Mouse (Mus musculus) midbrain, embryonic 14.5 days (tissue): ENCODE measurements around the gene Eps8. TPM values are rescaled to one million over a fixed set of nuclear protein-coding genes. Genes with fewer than 3 reads are reported as not detected.

Experiments
- ATAC-seq: fragments of 200-750 bp; cut with Nextera tagmentation; 2 replicates; pipeline ENCODE4 v1.8.0; 2017; ENCODE audit warnings: moderate number of reproducible peaks, moderate library complexity; ENCODE audit not compliant: low FRiP score, low TSS enrichment
- DNase-seq: peaks from one replicate; pipeline ENCODE4 v3.0.0-alpha.2; 2015
- H3K27ac ChIP-seq: fragments of 300-500 bp; sonication (generic); replicated peaks from 2 replicates; pipeline ENCODE4 v1.5.1; 2014; ENCODE audit warnings: mild to moderate bottlenecking, low read depth, low read length, moderate library complexity
- H3K27me3 ChIP-seq: fragments of 300-500 bp; sonication (generic); 2 replicates; pipeline ENCODE4 v1.6.1; 2014; ENCODE audit warnings: low read length, control low read depth, mixed read lengths; ENCODE audit not compliant: control insufficient read depth, insufficient read depth
- H3K36me3 ChIP-seq: fragments of 300-500 bp; sonication (generic); 2 replicates; pipeline ENCODE4 v1.6.1; 2014; ENCODE audit warnings: low read length, control low read depth; ENCODE audit not compliant: control insufficient read depth, insufficient read depth
- H3K4me1 ChIP-seq: fragments of 300-500 bp; sonication (generic); 2 replicates; pipeline ENCODE4 v1.6.1; 2014; ENCODE audit warnings: mild to moderate bottlenecking, antibody characterized with exemption, low read length, control low read depth; ENCODE audit not compliant: control insufficient read depth, insufficient read depth
- H3K4me2 ChIP-seq: fragments of 300-500 bp; sonication (generic); 2 replicates; pipeline ENCODE4 v1.6.1; 2014; ENCODE audit warnings: mild to moderate bottlenecking, low read length, moderate library complexity
- H3K4me3 ChIP-seq: fragments of 300-500 bp; sonication (generic); replicated peaks from 2 replicates; pipeline ENCODE4 v1.5.1; 2014; ENCODE audit warnings: low read depth, low read length
- H3K9ac ChIP-seq: fragments of 300-500 bp; sonication (generic); replicated peaks from 2 replicates; pipeline ENCODE4 v1.6.1; 2014; ENCODE audit warnings: mild to moderate bottlenecking, low read length, moderate library complexity
- H3K9me3 ChIP-seq: fragments of 300-500 bp; sonication (generic); 2 replicates; pipeline ENCODE4 v1.6.1; 2016; ENCODE audit warnings: low read length, control low read depth, mixed read lengths; ENCODE audit not compliant: control insufficient read depth
- WGBS: fragments of 180-500 bp; shearing (Covaris S2); extraction: QIAGEN DNeasy Blood & Tissue Kit; methylation state at CpG from one replicate; pipeline ENCODE4 v1.1.7; 2014; 5-methylcytosine and 5-hydroxymethylcytosine counted together
- polyA plus RNA-seq: library from polyadenylated mRNA; unstranded; fragments of >200 nt; fragmentation: Nextera tagmentation; extraction: Ambion mirVana; gene quantifications from 2 replicates; pipeline ENCODE4 v1.2.1, GENCODE M21; 2014

Eps8 gene
- polyA plus RNA-seq, 1 experiment from 2014 or later = 19.2 TPM

DNA sequence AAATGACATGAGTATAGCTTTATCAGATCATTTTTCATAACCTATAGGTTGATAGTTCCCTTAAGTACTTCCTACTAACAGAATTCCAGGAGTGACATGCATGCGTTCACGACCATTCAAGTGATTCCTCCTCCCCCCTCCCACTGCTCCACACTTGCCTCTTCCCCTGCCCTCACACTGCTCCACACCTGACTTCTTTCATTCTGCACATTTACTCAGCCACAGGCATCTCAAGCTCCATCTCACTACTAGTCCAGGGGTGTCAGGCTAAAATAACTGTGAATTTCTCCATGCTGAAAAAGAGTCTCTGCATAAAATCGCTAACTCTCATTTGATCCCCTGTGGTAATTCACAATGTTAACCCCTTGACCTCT lies 65.4 kb downstream of the Eps8 start:
- no peak overlapping the region for H3K4me3 ChIP-seq
- H3K27ac ChIP-seq = no peak overlapping the region
- H3K4me1 ChIP-seq = no peaks in the 10 kb centered on the region
- no peaks in the 10 kb centered on the region for H3K36me3 ChIP-seq
- ATAC-seq = no peak
- 86% methylated on average over 3 of the region's 3 CpGs for WGBS
- no peak overlapping the region for H3K9ac ChIP-seq
- H3K4me2 ChIP-seq = no peak overlapping the region
- DNase-seq = no peak
- no peaks in the 10 kb centered on the region for H3K9me3 ChIP-seq
- H3K27me3 ChIP-seq = no peaks in the 10 kb centered on the region

DNA sequence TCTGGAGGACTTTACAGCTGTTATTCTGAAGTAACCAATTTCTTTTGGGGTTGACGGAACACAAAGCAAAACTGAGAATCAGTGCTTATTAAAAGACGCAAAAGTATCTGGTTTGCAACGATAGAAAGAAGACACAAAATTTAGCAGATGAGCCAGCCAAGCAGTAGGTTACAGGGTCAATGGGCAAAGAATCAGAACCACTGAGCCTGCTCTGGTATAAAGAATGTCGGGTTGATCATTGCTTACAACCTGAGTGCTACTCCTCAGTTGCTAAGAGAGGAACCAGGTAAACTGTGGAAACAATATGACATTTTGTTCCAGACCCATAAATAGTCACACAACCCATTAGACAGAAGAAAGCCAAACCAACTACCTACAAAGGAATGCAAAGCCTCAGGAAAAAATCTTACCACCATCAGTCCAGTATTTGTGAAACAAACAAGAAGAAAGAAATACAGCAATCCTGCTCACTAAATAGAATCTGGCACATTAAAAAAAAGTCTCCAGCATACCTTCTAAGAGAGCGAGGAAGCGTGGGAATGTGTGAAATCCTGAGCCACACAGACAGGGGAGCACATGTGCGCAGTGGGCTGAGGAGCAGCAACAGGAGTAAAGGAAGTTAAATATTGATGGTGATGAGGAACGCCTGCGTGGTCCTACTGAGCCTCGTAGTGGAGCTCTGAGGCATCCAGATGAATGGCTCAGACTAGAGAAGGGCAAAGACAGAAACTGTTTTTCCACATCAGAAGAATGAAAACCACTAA lies 66.0 kb downstream of the Eps8 start:
- Histone ChIP-seq H3K27ac (no peak overlapping the region), H3K4me3 (no peak overlapping the region), H3K9ac (no peak overlapping the region), H3K4me2 (no peak overlapping the region), H3K36me3 (no peaks in the 10 kb centered on the region), H3K27me3 (no peaks in the 10 kb centered on the region), H3K9me3 (no peaks in the 10 kb centered on the region), H3K4me1 (no peaks in the 10 kb centered on the region)
- ATAC-seq = no peak
- DNase-seq = no peak
- WGBS = 92% methylated on average over 10 of the region's 10 CpGs

DNA sequence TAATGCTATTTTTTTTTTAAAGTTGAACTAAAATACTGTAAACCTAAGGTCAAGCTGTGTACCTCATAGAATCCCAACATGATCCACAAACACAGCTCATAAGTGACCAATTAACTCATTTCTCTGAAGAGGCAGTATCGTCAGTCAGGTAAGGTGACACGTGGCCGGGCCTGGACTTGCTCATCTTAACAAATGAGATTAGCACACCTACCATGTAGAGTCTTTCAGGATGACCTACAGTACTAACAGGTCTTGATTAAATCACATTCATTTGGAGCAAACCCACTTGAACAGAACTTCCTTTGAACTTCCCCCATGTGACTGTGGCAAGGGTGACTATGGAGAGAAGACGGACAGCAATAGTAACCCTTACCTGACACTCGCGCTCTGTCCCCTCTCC lies 66.8 kb downstream of the Eps8 start:
- H3K4me1 ChIP-seq = no peaks in the 10 kb centered on the region
- no peak overlapping the region for H3K4me3 ChIP-seq
- DNase-seq (no peak), ATAC-seq (no peak)
- H3K9ac ChIP-seq = no peak overlapping the region
- no peak overlapping the region for H3K4me2 ChIP-seq
- 91% methylated on average over 6 of the region's 6 CpGs for WGBS
- no peaks in the 10 kb centered on the region for H3K27me3 ChIP-seq
- no peaks in the 10 kb centered on the region for H3K36me3 ChIP-seq
- H3K9me3 ChIP-seq = no peaks in the 10 kb centered on the region
- H3K27ac ChIP-seq = no peak overlapping the region

DNA sequence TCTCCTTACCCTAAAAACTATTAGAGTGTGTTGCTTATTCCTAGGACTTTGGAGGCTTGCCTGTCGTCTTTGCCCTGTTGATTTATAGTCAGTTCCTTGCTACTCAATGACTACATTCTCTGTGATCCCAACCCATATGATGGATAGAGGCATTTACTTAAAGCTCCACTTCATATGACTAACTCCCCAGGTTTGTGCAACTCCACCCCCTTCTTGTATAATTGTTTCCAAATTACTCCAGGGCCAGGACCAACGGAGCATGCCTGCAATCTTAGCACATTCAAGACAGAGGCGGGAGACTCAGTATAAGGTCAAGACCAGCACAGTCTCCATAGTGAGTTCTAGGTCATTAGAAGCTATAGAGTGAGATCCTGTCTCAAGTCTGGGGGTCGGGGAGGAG lies 69.4 kb downstream of the Eps8 start:
- DNase-seq = no peak
- no peak overlapping the region for H3K27ac ChIP-seq
- no peak overlapping the region for H3K4me3 ChIP-seq
- no peak overlapping the region for H3K9ac ChIP-seq
- no peak for ATAC-seq
- H3K27me3 ChIP-seq = no peaks in the 10 kb centered on the region
- no peak overlapping the region for H3K4me2 ChIP-seq
- H3K36me3 ChIP-seq = no peaks in the 10 kb centered on the region
- WGBS = 87% methylated on average over 4 of the region's 4 CpGs
- H3K9me3 ChIP-seq = no peaks in the 10 kb centered on the region
- no peaks in the 10 kb centered on the region for H3K4me1 ChIP-seq

DNA sequence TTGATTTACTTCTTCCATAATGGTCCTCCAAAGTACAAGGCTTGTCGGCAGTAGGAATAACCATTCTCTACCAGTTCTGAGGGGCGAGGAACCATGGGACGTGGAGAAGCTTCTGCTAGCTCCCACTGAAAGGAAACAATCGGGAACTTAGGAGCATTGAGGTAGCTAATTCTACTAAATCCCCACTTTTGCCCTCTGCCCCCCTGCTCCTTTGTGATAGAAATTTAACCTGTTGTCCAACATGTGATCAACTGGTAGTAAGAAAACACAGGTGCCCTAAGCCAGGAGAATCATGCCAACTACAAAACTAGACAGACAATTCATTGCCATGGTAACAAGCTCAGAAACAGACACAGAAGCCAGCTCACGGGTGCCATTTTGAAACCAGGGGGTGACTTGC lies 71.6 kb downstream of the Eps8 start:
- Histone ChIP-seq H3K9me3 (no peaks in the 10 kb centered on the region), H3K4me2 (no peak overlapping the region), H3K27ac (no peak overlapping the region), H3K9ac (no peak overlapping the region), H3K4me1 (no peaks in the 10 kb centered on the region), H3K27me3 (no peaks in the 10 kb centered on the region), H3K36me3 (no peaks in the 10 kb centered on the region), H3K4me3 (no peak overlapping the region)
- DNase-seq (no peak), ATAC-seq (no peak)
- 83% methylated on average over 5 of the region's 5 CpGs for WGBS

DNA sequence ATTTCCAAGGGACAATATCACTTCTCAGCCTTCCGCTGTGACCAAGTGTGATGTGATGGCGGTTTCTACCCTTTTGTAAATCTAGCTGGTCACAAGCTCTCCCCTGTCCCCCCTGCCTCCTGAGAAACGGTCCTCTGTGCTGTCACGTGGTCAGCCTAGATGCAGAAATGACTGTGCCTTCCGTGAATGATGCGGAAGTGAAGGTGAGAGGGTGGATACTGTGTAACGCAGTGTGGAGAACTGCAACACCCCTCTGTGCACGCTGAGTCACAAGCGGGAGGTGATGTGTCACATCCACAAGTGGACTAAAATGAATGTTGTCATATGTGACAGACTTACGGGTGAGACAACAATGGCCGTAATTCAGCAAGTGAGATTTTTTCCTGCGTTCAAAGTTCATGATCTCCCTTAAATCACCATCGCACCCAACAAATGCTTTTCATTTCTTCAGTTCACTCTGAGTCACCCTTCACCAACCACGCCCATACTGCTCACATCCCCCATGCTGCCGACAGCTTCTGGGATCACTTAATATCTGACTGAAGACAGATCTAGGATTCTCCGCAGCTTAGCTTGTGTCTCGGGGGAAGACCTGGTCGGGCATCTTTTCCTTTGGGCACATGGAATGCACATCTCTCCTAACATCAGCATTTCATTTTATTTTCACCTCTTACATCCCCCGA lies 72.3 kb downstream of the Eps8 start:
- H3K27ac ChIP-seq = no peak overlapping the region
- no peak overlapping the region for H3K4me3 ChIP-seq
- DNase-seq (no peak), ATAC-seq (no peak)
- H3K9me3 ChIP-seq = no peaks in the 10 kb centered on the region
- H3K9ac ChIP-seq = no peak overlapping the region
- H3K4me2 ChIP-seq = no peak overlapping the region
- H3K36me3 ChIP-seq = no peaks in the 10 kb centered on the region
- H3K27me3 ChIP-seq = no peaks in the 10 kb centered on the region
- no peaks in the 10 kb centered on the region for H3K4me1 ChIP-seq
- WGBS = 88% methylated on average over 19 of the region's 19 CpGs

DNA sequence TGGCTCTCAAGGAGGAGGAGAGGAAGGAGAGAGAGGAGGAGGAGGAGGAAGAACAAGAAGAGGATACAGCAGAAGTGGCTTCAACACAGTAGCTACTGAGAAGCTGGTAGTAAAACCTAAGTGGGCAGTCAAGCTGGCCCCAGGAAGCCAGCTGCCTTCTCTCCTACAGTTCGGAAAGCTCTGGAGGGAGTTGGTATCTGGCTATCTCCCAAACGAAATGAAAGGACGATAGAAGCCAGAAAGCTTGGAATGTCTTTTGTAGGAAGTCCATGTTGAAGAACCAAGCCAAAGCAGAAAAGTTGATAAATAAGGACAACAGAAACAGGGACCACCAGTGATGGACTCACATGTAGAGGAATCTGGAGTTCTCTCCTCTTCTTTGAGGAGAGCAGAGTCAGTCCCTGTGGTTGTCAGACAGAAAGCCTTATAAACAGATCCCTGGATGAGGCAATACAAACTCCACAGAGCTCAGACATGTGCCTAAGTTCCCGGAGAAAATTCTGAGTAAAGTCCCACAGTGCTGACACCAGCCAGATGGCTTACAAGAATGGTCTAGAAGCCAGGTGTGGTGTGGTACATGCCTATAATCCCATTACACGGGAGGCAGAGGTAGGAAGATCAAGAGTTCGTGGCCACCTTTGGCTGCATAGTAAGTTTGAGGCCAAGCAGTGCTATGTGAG lies 73.2 kb downstream of the Eps8 start:
- Histone ChIP-seq H3K4me3 (no peak overlapping the region), H3K9me3 (no peaks in the 10 kb centered on the region), H3K36me3 (no peaks in the 10 kb centered on the region), H3K4me1 (no peaks in the 10 kb centered on the region), H3K27me3 (no peaks in the 10 kb centered on the region), H3K9ac (no peak overlapping the region), H3K27ac (no peak overlapping the region), H3K4me2 (no peak overlapping the region)
- no peak for ATAC-seq
- WGBS = 92% methylated on average over 6 of the region's 6 CpGs
- DNase-seq = no peak

DNA sequence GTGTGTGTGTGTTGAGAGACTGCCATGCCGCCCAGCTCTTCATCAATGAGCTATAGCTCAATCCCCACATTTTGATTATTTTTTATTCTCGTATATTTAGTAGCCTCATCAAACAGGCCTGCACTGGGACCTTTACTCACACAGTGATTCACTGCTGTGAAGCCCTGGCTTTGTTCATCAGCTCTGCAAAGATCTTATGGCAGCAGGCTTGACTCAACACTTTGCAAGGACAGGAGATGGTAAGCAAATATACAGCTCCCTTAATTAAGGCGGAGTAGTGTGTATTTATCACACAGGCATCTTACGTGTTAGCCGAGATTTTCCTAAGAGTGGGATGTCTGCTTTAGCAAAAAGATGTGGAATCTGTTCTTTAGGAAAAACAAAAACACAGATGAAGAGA lies 74.2 kb downstream of the Eps8 start:
- DNase-seq = no peak
- 94% methylated on average over 5 of the region's 5 CpGs for WGBS

More for the DNA sequence above, 74.2 kb downstream of the Eps8 start:
- Histone ChIP-seq H3K4me2 (no peak overlapping the region), H3K27me3 (no peaks in the 10 kb centered on the region), H3K9me3 (no peaks in the 10 kb centered on the region), H3K9ac (no peak overlapping the region), H3K4me1 (no peaks in the 10 kb centered on the region), H3K4me3 (no peak overlapping the region), H3K27ac (no peak overlapping the region), H3K36me3 (no peaks in the 10 kb centered on the region)
- no peak for ATAC-seq
